ENCODE assay signal across 26 mouse cellular contexts in genomic region chr15:81079255-81079654, GRCm38 (mm10).
"Had no signal": no experiment of that assay in that cellular context is flagged by ENCODE, and none has a peak within 500 bp of the region (broad histone marks: within the 10 kb centered on the region; RNA-seq: fewer than 3 reads in every experiment).

No protein-coding gene starts in this region.

- H3K9me3 ChIP-seq: hindbrain, embryonic 10.5 days; hindbrain, embryonic 12.5 days; intestine, embryonic 15.5 days; limb, embryonic 13.5 days; limb, embryonic 15.5 days; liver, embryonic 12.5 days had no signal

- H3K4me3 ChIP-seq: gastrocnemius, adult 2 months; heart, adult 2 months; heart, embryonic 12.5 days; hindbrain, embryonic 10.5 days; hindbrain, embryonic 12.5 days; intestine, embryonic 15.5 days; limb, embryonic 13.5 days; limb, embryonic 15.5 days; liver, embryonic 12.5 days had no signal

- H3K36me3 ChIP-seq: hindbrain, embryonic 10.5 days; hindbrain, embryonic 12.5 days; intestine, embryonic 15.5 days; limb, embryonic 13.5 days; limb, embryonic 15.5 days; liver, embryonic 12.5 days had no signal

- H3K4me2 ChIP-seq: heart, embryonic 12.5 days; hindbrain, embryonic 12.5 days; hindbrain, embryonic 14.5 days; intestine, embryonic 15.5 days; limb, embryonic 13.5 days; limb, embryonic 15.5 days; liver, embryonic 12.5 days had no signal

- H3K27me3 ChIP-seq: heart, embryonic 12.5 days; hindbrain, embryonic 12.5 days; intestine, embryonic 15.5 days; limb, embryonic 13.5 days; limb, embryonic 15.5 days; liver, embryonic 12.5 days had no signal

- H3K4me1 ChIP-seq: hindbrain, embryonic 10.5 days; liver, embryonic 12.5 days had no signal

- ATAC-seq: hindbrain, embryonic 16.5 days; inflammation-experienced regulatory T-cells, adult 6 months; intestine, embryonic 15.5 days; intestine, postnatal 0 days; liver, embryonic 12.5 days had no signal

- H3K27ac ChIP-seq: gastrocnemius, adult 2 months; heart, adult 2 months; hindbrain, embryonic 10.5 days; hindbrain, embryonic 12.5 days; hindbrain, embryonic 14.5 days; intestine, embryonic 15.5 days; limb, embryonic 13.5 days; limb, embryonic 15.5 days; liver, embryonic 12.5 days; liver, embryonic 14.5 days had no signal

- DNase-seq: gastrocnemius, adult 2 months; gastrocnemius, postnatal 10 days; gastrocnemius, postnatal 25 days; heart, adult 11 months; heart, adult 2 months; heart, postnatal 10 days; heart, postnatal 4 days; kidney, adult 18-20 months; kidney, adult 8-10 months; kidney, postnatal 10 days; kidney, postnatal 36 days; layer of hippocampus, adult 9-11 months; layer of hippocampus, postnatal 36 days; left cerebral cortex, postnatal 4 days had no signal
